Mouse (Mus musculus) erythroblast, embryonic 14.5 days (primary cell): ENCODE results near the gene Rftn1.

ENCODE experiments used
- GATA1 ChIP-seq: IDR thresholded peaks from 2 replicates; pipeline ENCODE4 v1.6.1; 2012; ENCODE audit warnings: low read length, inconsistent platforms, mixed read lengths
- TAL1 ChIP-seq: IDR thresholded peaks from 3 replicates; pipeline ENCODE4 v1.6.1; 2012; ENCODE audit warnings: low read length, inconsistent platforms, mixed read lengths

- TF ChIP-seq GATA1: no peak
- TF ChIP-seq TAL1: no peak
Observed at GRCm38 (mm10) chr17:50050456-50050855, 140.0 kb downstream of the Rftn1 start.
